In genomic region chr8:12564307-12564706, GRCm38 (mm10) we compare ENCODE assay signal across 9 mouse cellular contexts. TPM values are rescaled to one million over a fixed set of nuclear protein-coding genes. Genes with fewer than 3 reads are reported as not detected.
DNase-seq lines count a peak whose midpoint lies in the region; ATAC-seq lines count a peak whose summit lies in the region.
"Had no signal": no experiment of that assay in that cellular context is flagged by ENCODE, and none has a peak within 500 bp of the region (broad histone marks: within the 10 kb centered on the region; RNA-seq: fewer than 3 reads in every experiment).

No protein-coding gene starts in this region.

- no peaks in the 10 kb centered on the region for H3K9me3 ChIP-seq in embryonic facial prominence, embryonic 11.5 days (replicated peaks; ENCODE audit: control insufficient read depth, low read length)
- H3K9me3 ChIP-seq in kidney, embryonic 16.5 days (ENCODE audit: low read length) = no peaks in the 10 kb centered on the region
- H3K9me3 ChIP-seq in midbrain, embryonic 10.5 days (replicated peaks) = no peaks in the 10 kb centered on the region
- H3K9me3 ChIP-seq: limb, embryonic 15.5 days had no signal

- H3K9ac ChIP-seq in embryonic facial prominence, embryonic 11.5 days (replicated peaks; ENCODE audit: low read length) = no peak overlapping the region
- H3K9ac ChIP-seq in kidney, embryonic 16.5 days (replicated peaks; ENCODE audit: low read length) = no peak overlapping the region
- H3K9ac ChIP-seq: limb, embryonic 15.5 days had no signal

- DNase-seq in heart, postnatal 14 days = peak; percentile 10 to 38
- DNase-seq in heart, postnatal 25 days (ENCODE audit: low spot score) = no peak
- peak; percentile 13 for DNase-seq in MN1 (ENCODE audit: low spot score)
- DNase-seq in embryonic facial prominence, embryonic 11.5 days (ENCODE audit: low spot score) = peak; percentile 76
- DNase-seq in midbrain, embryonic 10.5 days (ENCODE audit: low spot score) = peak; percentile 59
- peak; percentile 59 for DNase-seq in testis, postnatal 10 days (ENCODE audit: low spot score)
- no peak for DNase-seq in yolk sac, embryonic 10.5 days (ENCODE audit: low spot score)

- H3K4me2 ChIP-seq in embryonic facial prominence, embryonic 11.5 days (ENCODE audit: low read depth, low read length) = no peak overlapping the region
- H3K4me2 ChIP-seq in kidney, embryonic 16.5 days (replicated peaks; ENCODE audit: low read depth, low read length) = no peak overlapping the region
- H3K4me2 ChIP-seq: limb, embryonic 15.5 days had no signal

- H3K4me1 ChIP-seq in embryonic facial prominence, embryonic 11.5 days (ENCODE audit: control insufficient read depth, insufficient read depth, low read length) = no peaks in the 10 kb centered on the region
- no peaks in the 10 kb centered on the region for H3K4me1 ChIP-seq in kidney, embryonic 16.5 days (ENCODE audit: insufficient read depth, low read length)
- peaks cover 32% of the 10 kb centered on the region for H3K4me1 ChIP-seq in midbrain, embryonic 10.5 days
- H3K4me1 ChIP-seq: limb, embryonic 15.5 days had no signal

- H3K36me3 ChIP-seq in embryonic facial prominence, embryonic 11.5 days (replicated peaks; ENCODE audit: control insufficient read depth, insufficient read depth, low read depth, low read length) = no peaks in the 10 kb centered on the region
- no peaks in the 10 kb centered on the region for H3K36me3 ChIP-seq in kidney, embryonic 16.5 days (ENCODE audit: insufficient read depth, low read length)
- no peaks in the 10 kb centered on the region for H3K36me3 ChIP-seq in midbrain, embryonic 10.5 days
- H3K36me3 ChIP-seq: limb, embryonic 15.5 days had no signal

- no peak overlapping the region for H3K4me3 ChIP-seq in embryonic facial prominence, embryonic 11.5 days (ENCODE audit: low read depth, low read length)
- H3K4me3 ChIP-seq in kidney, embryonic 16.5 days (ENCODE audit: low read length) = no peak overlapping the region
- H3K4me3 ChIP-seq in midbrain, embryonic 10.5 days = no peak overlapping the region
- H3K4me3 ChIP-seq: limb, embryonic 15.5 days had no signal

- intact Hi-C loops in heart, postnatal 14 days (cut with DNase I) = loop anchor here (1.0 kb wide), 1 partner anchor 607 kb away; no protein-coding TSS in a partner anchor
- intact Hi-C loops in heart, postnatal 25 days (cut with DNase I) = loop anchor here (2.0 to 5.0 kb wide), 2 partner anchors 113 to 566 kb away; no protein-coding TSS in a partner anchor

- no peaks in the 10 kb centered on the region; the same call in 1 of the 2 replicates for H3K27me3 ChIP-seq in embryonic facial prominence, embryonic 11.5 days (ENCODE audit: control insufficient read depth, insufficient read depth, low read length)
- peaks cover 31% of the 10 kb centered on the region for H3K27me3 ChIP-seq in kidney, embryonic 16.5 days (ENCODE audit: insufficient read depth, low read length)
- peaks cover 81% of the 10 kb centered on the region for H3K27me3 ChIP-seq in midbrain, embryonic 10.5 days (ENCODE audit: low read depth, poor library complexity, severe bottlenecking)

- WGBS in embryonic facial prominence, embryonic 11.5 days = 5% methylated on average over 4 of the region's 4 CpGs
- 6% methylated on average over 4 of the region's 4 CpGs for WGBS in kidney, embryonic 16.5 days
- 8% methylated on average over 4 of the region's 4 CpGs for WGBS in midbrain, embryonic 10.5 days

- no peak for ATAC-seq in embryonic facial prominence, embryonic 11.5 days (replicated peaks; ENCODE audit: insufficient number of reproducible peaks, low FRiP score, low TSS enrichment, low read depth)
- ATAC-seq in kidney, embryonic 16.5 days (ENCODE audit: low FRiP score, low TSS enrichment) = peak; percentile 59; the same call in 1 of the 2 replicates

- no peak overlapping the region for H3K27ac ChIP-seq in embryonic facial prominence, embryonic 11.5 days (replicated peaks; ENCODE audit: low read depth, low read length)
- no peak overlapping the region for H3K27ac ChIP-seq in kidney, embryonic 16.5 days (ENCODE audit: low read length)
- no peak overlapping the region for H3K27ac ChIP-seq in midbrain, embryonic 10.5 days (replicated peaks)
- H3K27ac ChIP-seq: limb, embryonic 15.5 days had no signal

RNA-seq across cellular contexts. Expression of gene Spaca7, which starts 8.5 kb away (rescaled TPM):
- total RNA-seq in heart, postnatal 14 days (2021) = not detected
- total RNA-seq in heart, postnatal 25 days (2021) = not detected
- not detected in 2 replicates for polyA plus RNA-seq in embryonic facial prominence, embryonic 11.5 days (2014; fragmentation: Nextera tagmentation; extraction: Ambion mirVana)
- polyA plus RNA-seq in kidney, embryonic 16.5 days (2015; fragmentation: Nextera tagmentation; extraction: Ambion mirVana) = 1.1 and 1.3 TPM in 2 replicates
- polyA plus RNA-seq in midbrain, embryonic 10.5 days (2016; fragmentation: Nextera tagmentation; extraction: Ambion mirVana) = not detected in 2 replicates
- polyA plus RNA-seq: limb, embryonic 15.5 days had no signal

Comparison
In these comparisons a context has a peak if more than half of its experiments do, and no peak if none do; other contexts are left out.
1. DNase-seq: peak in heart, postnatal 14 days (2 of 2), MN1 (single experiment), embryonic facial prominence, embryonic 11.5 days (single experiment), midbrain, embryonic 10.5 days (single experiment) and testis, postnatal 10 days (single experiment); none in heart, postnatal 25 days (single experiment) and yolk sac, embryonic 10.5 days (single experiment).